Mouse (Mus musculus): ENCODE data around the gene Zfp553.
"Not testable (repeated sequence)": the region's sequence is repeated elsewhere in the genome, so short reads cannot be mapped to it uniquely, and the experiment has no call there.

Gene Zfp553

GRCm38 (mm10) chr7:127233765-127234164, 904 bp downstream of the Zfp553 start:
- DNase-seq = no peak

- no peak for DNase-seq
These were observed 1.9 kb downstream of the Zfp553 start for GRCm38 (mm10) chr7:127234777-127235176.

GRCm38 (mm10) chr7:127243361-127243867, 10.6 kb downstream of the Zfp553 start:
- DNase-seq = peak; percentile 36 to 53

- DNase-seq = peak; percentile 99
These were observed 11.2 kb downstream of the Zfp553 start, which contains the start of gene Zfp771 for GRCm38 (mm10) chr7:127243870-127244657. TSS of gene Zfp771 (plus strand) at chr7:127244274.

- DNase-seq = peak; percentile 57 to 75
These were observed 12.0 kb downstream of the Zfp553 start for GRCm38 (mm10) chr7:127244658-127245510.

GRCm38 (mm10) chr7:127250511-127250910, 17.6 kb downstream of the Zfp553 start:
- not testable (repeated sequence) for DNase-seq

- peak; percentile 38 to 54 for DNase-seq
These were observed 19.6 kb downstream of the Zfp553 start for GRCm38 (mm10) chr7:127252414-127252813.

GRCm38 (mm10) chr7:127253341-127253740, 20.5 kb downstream of the Zfp553 start:
- peak in 1 of 2 experiments; percentile 47 for DNase-seq

GRCm38 (mm10) chr7:127253821-127254769, 21.2 kb downstream of the Zfp553 start:
- DNase-seq = peak; percentile 98 to 99

- no peak for DNase-seq
These were observed 22.1 kb downstream of the Zfp553 start for GRCm38 (mm10) chr7:127255008-127255407.

GRCm38 (mm10) chr7:127255965-127256364, 23.1 kb downstream of the Zfp553 start:
- DNase-seq = no peak

GRCm38 (mm10) chr7:127256518-127256917, 23.7 kb downstream of the Zfp553 start:
- DNase-seq = no peak

GRCm38 (mm10) chr7:127259186-127259905, 26.5 kb downstream of the Zfp553 start:
- DNase-seq = no peak

- peak; percentile 96 to 98 for DNase-seq
These were observed 27.6 kb downstream of the Zfp553 start, which contains the start of gene Dctpp1 for GRCm38 (mm10) chr7:127260309-127261111. TSS of gene Dctpp1 (minus strand) at chr7:127260709.

GRCm38 (mm10) chr7:127262218-127262961, 29.5 kb downstream of the Zfp553 start:
- peak in 1 of 2 experiments; percentile 15 for DNase-seq

- DNase-seq = no peak
These were observed 30.7 kb downstream of the Zfp553 start for GRCm38 (mm10) chr7:127263526-127263925.

GRCm38 (mm10) chr7:127270256-127270655, 37.4 kb downstream of the Zfp553 start:
- no peak for DNase-seq

GRCm38 (mm10) chr7:127270666-127271065, 37.8 kb downstream of the Zfp553 start:
- DNase-seq = no peak

- DNase-seq = no peak
These were observed 38.2 kb downstream of the Zfp553 start for GRCm38 (mm10) chr7:127271093-127271492.

GRCm38 (mm10) chr7:127272566-127272965, 39.7 kb downstream of the Zfp553 start:
- DNase-seq = peak; percentile 48 to 50

Data from cerebellum, postnatal 10 days (tissue).